Mouse (Mus musculus) kidney, embryonic 16.5 days (tissue): ENCODE data around the gene Fubp1. TPM values are rescaled to one million over a fixed set of nuclear protein-coding genes. Genes with fewer than 3 reads are reported as not detected.

ENCODE experiments used
- ATAC-seq: fragments of 200-750 bp; cut with Nextera tagmentation; 2 replicates; pipeline ENCODE4 v1.8.0; 2017; ENCODE audit warnings: moderate TSS enrichment; ENCODE audit not compliant: low FRiP score, low TSS enrichment
- H3K27ac ChIP-seq: fragments of 300-500 bp; sonication (generic); 2 replicates; pipeline ENCODE4 v1.5.1; 2014; ENCODE audit warnings: low read length
- H3K27me3 ChIP-seq: fragments of 300-500 bp; sonication (generic); 2 replicates; pipeline ENCODE4 v1.6.1; 2014; ENCODE audit warnings: low read length, control low read depth, mixed read lengths; ENCODE audit not compliant: insufficient read depth
- H3K36me3 ChIP-seq: fragments of 300-500 bp; sonication (generic); 2 replicates; pipeline ENCODE4 v1.6.1; 2014; ENCODE audit warnings: low read length, control low read depth, mixed read lengths; ENCODE audit not compliant: insufficient read depth
- H3K4me1 ChIP-seq: fragments of 300-500 bp; sonication (generic); 2 replicates; pipeline ENCODE4 v1.6.1; 2014; ENCODE audit warnings: low read length, control low read depth, mixed read lengths; ENCODE audit not compliant: insufficient read depth
- H3K4me2 ChIP-seq: fragments of 300-500 bp; sonication (generic); replicated peaks from 2 replicates; pipeline ENCODE4 v1.6.1; 2014; ENCODE audit warnings: low read depth, low read length
- H3K4me3 ChIP-seq: fragments of 300-500 bp; sonication (generic); 2 replicates; pipeline ENCODE4 v1.5.1; 2014; ENCODE audit warnings: mild to moderate bottlenecking, low read length
- H3K9ac ChIP-seq: fragments of 300-500 bp; sonication (generic); replicated peaks from 2 replicates; pipeline ENCODE4 v1.6.1; 2014; ENCODE audit warnings: low read length
- H3K9me3 ChIP-seq: fragments of 300-500 bp; sonication (generic); 2 replicates; pipeline ENCODE4 v1.6.1; 2016; ENCODE audit warnings: low read length, control low read depth
- WGBS: fragments of 180-500 bp; shearing (Covaris S2); extraction: QIAGEN DNeasy Blood & Tissue Kit; methylation state at CpG from one replicate; pipeline ENCODE4 v1.1.7; 2014; 5-methylcytosine and 5-hydroxymethylcytosine counted together
- polyA plus RNA-seq: library from polyadenylated mRNA; unstranded; fragments of >200 nt; fragmentation: Nextera tagmentation; extraction: Ambion mirVana; gene quantifications from 2 replicates; pipeline ENCODE4 v1.2.1, GENCODE M21; 2015

Gene Fubp1
- polyA plus RNA-seq, 1 experiment from 2014 or later: 258 TPM

DNA sequence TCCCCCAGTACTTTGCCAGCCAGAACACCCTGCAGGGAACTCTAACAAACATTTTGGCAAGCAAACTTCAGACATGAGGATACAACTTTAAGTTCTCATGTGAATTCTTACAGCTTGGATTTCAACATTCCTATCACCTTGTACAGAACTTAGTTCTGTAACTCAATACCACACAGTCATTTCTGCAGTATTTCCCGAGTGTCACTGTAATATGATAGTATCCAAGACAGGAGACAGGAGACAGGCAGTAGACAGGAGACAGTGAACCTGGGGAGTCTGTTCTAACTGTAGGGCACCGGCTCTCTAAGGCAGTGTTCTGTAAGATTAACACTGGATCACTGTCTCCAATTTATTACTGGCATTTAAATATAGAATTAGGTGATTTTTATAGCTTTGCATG, 68.2 kb downstream of the Fubp1 start:
- ATAC-seq: peak; percentile 65; the same call in 1 of the 2 replicates
- H3K4me1 ChIP-seq: no peaks in the 10 kb centered on the region
- H3K9me3 ChIP-seq: no peaks in the 10 kb centered on the region
- no peaks in the 10 kb centered on the region for H3K27me3 ChIP-seq
- no peak overlapping the region for H3K4me2 ChIP-seq
- peaks cover 12% of the 10 kb centered on the region for H3K36me3 ChIP-seq
- H3K4me3 ChIP-seq: no peak overlapping the region
- 30% methylated on average over 2 of the region's 2 CpGs for WGBS
- no peak overlapping the region for H3K9ac ChIP-seq
- H3K27ac ChIP-seq: peak overlapping the region; percentile 47; the same call in 1 of the 2 replicates

DNA sequence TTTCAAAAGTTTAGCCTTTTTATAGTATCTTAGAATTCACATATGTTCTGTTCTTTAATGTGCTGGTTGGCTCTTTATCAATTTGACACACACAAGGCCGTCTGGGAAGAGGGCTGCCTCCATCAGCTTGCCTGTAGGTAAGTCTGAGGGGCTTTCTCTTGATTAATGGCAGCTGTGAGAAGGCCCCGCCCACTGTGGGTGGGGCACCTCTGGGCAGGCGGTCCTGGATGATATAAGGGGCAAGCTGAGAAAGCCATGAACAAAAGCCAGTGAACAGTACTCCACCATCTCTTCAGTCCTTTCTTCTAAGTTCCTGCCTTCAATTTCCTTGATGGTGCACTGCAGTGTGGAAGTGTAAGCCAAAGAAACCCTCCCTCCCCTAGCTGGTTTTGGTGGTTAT, 71.9 kb downstream of the Fubp1 start:
- no peak overlapping the region for H3K9ac ChIP-seq
- no peaks in the 10 kb centered on the region for H3K9me3 ChIP-seq
- H3K4me1 ChIP-seq: no peaks in the 10 kb centered on the region
- H3K27me3 ChIP-seq: no peaks in the 10 kb centered on the region
- no peak overlapping the region for H3K4me2 ChIP-seq
- WGBS: 35% methylated on average over 3 of the region's 3 CpGs
- ATAC-seq: no peak
- peaks cover 20% of the 10 kb centered on the region for H3K36me3 ChIP-seq
- no peak overlapping the region for H3K27ac ChIP-seq
- H3K4me3 ChIP-seq: no peak overlapping the region

DNA sequence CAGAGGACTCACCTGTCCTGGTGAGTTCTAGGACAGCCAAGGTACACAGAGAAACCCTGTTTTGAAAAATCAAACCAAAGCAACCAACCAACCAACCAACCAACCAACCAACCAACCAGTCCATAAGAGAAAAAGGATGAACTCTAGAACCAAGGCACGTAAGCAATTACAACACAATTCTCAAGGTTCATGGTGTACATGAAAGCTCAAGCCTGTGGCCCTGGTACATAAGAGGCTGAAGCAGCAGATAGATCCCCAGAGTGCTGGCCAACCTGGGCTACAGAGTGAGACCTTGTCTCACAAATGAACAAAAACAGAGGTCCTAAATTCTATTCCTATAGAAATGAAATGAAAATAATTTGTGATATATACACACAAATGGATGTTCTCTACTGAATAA, 74.1 kb downstream of the Fubp1 start:
- no peak for ATAC-seq

DNA sequence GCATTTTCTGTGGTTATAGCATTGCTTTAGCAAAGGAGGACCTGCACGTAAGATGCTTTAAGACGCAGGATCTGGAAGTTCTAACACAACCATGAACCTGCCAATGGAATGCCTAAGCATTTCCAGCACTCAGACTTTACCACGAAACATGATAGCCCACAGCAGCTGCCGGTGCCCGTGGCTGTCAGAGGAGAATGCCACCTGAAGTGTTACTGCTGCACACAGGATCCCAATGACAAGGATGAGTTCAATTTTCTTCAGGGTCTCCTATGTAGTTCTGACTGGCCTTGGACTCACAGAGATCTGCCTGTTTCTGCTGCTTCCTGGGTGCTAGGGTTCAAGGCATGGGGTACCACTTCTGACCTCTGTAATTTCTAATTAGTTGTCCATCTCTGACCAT, 74.5 kb downstream of the Fubp1 start:
- peaks cover 20% of the 10 kb centered on the region for H3K36me3 ChIP-seq

More for the DNA sequence above, 74.1 kb downstream of the Fubp1 start:
- no peak overlapping the region for H3K4me3 ChIP-seq
- H3K4me1 ChIP-seq: no peaks in the 10 kb centered on the region
- 100% methylated on average over 1 of the region's 1 CpGs for WGBS
- H3K4me2 ChIP-seq: no peak overlapping the region
- H3K27ac ChIP-seq: no peak overlapping the region
- peaks cover 20% of the 10 kb centered on the region for H3K36me3 ChIP-seq
- no peaks in the 10 kb centered on the region for H3K9me3 ChIP-seq
- H3K9ac ChIP-seq: no peak overlapping the region
- no peaks in the 10 kb centered on the region for H3K27me3 ChIP-seq

More for the DNA sequence above, 74.5 kb downstream of the Fubp1 start:
- Histone ChIP-seq H3K9ac (no peak overlapping the region), H3K27me3 (no peaks in the 10 kb centered on the region), H3K4me2 (no peak overlapping the region), H3K9me3 (no peaks in the 10 kb centered on the region), H3K27ac (no peak overlapping the region), H3K4me3 (no peak overlapping the region), H3K4me1 (no peaks in the 10 kb centered on the region)
- ATAC-seq: no peak
- WGBS: 70% methylated on average over 5 of the region's 5 CpGs

Other genes starting within 250 kb of the Fubp1 start
- gene Gipc2, start 44.2 kb upstream of the Fubp1 start, polyA plus RNA-seq: 43.7 and 45.7 TPM in 2 replicates
- gene Dnajb4, start 120 bp upstream of the Fubp1 start, polyA plus RNA-seq: 34.1 and 34.2 TPM in 2 replicates
- gene Nexn, start 55.9 kb downstream of the Fubp1 start, polyA plus RNA-seq: 9.5 and 10.9 TPM in 2 replicates
- 17.3 and 21.1 TPM in 2 replicates for gene Miga1, start 130.0 kb downstream of the Fubp1 start, polyA plus RNA-seq
- gene Usp33, start 136.1 kb downstream of the Fubp1 start, polyA plus RNA-seq: 45.7 and 46.2 TPM in 2 replicates
- gene Zzz3, start 185.1 kb downstream of the Fubp1 start, polyA plus RNA-seq: 50.3 and 54.5 TPM in 2 replicates